Mouse (Mus musculus): ENCODE results near the gene Fam81a. TPM values are rescaled to one million over a fixed set of nuclear protein-coding genes. Genes with fewer than 3 reads are reported as not detected.

Gene Fam81a
- 100 to 1,000 TPM; 179 to 198 TPM for total RNA-seq (2021)

DNA sequence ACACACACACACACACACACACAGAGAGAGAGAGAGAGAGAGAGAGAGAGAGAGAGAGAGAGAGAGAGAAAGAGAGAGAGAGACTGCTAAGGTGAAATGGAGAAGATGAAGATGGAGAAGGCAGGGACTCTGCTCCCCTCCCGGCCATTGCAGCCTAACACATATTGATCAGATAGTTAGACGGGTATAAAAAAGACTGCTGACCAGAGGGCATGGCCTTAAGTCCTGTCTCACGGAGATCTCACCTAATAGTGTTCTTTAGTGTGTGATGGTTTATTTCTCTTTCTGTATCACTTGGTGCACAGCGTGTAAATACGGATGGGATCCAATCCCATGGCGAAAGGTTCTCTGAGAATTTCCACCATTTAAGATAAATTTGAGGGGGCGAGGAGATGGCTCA is at the start of gene Fam81a:
Gene Fam81a, minus strand, starts transcription at position 101 of the 400 bp plus-strand sequence.
- intact Hi-C loops (cut with DNase I) = loop anchor here (5.0 kb wide), 1 partner anchor 65 kb away; the partner anchor contains the start of gene Myo1e
- DNase-seq (ENCODE audit: low spot score in 2 of 2) = no peak

DNA sequence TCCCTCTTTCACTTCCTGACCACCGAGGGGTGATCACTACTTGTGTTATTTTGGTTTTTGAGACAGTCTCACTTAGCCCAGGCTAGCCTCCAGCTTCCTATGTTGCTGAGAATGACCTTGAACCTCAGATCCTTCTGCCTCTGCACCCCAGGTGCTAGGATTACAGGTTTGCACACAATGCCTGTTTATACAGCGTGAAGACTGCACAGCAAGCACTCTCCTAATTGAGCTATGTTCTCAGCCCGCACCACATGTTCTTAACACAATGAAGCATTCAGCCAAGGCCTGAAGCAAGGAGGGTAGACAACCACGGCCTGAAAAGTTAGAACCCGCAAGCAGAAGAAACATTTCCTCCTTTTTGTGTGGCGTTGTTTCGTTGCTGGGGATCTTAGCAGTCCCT is 40.3 kb upstream of the Fam81a start:
- intact Hi-C loops (cut with DNase I) = no loop called here
- no peak for DNase-seq (ENCODE audit: low spot score in 2 of 2)

DNA sequence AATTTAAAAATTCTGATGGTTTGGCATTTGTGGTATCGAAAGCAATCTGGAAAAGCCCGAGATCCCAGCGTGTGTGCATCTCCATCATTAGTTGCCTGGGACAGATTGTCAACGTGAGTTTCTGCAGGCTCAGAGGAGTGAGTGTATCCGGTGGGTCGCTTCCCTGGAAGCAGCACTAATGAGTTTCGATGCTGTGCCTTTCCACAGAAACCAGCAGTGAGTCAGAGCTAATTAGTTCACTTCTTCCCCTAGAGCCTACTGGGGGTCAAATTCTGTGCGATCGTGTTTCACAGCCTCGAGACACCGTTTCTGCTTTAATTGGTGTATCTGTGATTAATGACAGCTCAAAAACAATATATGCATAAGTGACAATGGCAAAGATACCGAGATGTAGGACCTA is 39.4 kb upstream of the Fam81a start:
- DNase-seq (ENCODE audit: low spot score in 2 of 2) = no peak
- intact Hi-C loops (cut with DNase I) = no loop called here

DNA sequence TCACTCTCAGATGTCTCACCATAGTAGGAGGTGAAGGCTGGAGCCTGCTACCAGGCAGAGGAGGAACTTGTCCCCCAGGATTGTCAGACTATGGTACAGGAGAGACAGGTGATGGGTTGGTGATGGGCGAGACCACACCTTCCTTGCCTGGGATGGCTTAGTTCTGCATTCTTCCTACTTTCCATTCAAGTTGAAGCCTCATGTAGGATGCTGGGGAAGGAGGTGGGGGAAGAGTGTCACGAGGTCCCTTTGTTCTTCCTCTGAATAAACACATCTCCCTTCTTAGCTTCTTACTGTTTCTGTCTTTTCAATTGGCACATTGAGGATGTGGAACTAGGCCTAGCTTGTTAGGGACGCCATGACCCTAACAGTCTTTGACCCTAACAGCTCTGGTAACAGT is 33.9 kb upstream of the Fam81a start:
- intact Hi-C loops (cut with DNase I) = no loop called here
- no peak for DNase-seq (ENCODE audit: low spot score in 2 of 2)

DNA sequence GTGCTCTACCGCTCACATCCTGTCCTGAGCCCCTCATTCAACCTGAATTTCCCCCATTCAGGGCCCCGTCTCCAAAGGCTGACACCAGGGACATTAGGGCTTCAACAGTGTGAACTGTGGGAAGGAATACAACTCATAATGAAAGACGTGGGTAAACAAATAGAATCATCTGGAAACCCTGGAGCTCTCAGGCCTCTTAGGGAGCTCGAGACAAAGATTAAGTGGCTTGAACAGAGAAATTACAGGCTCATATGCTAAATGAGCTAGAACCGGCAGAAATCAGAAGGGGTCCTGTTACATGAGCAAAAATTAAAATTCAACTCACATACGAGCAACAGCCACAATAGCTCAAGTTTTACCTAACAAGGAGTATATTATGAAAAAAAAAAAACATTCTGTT is 32.5 kb upstream of the Fam81a start:
- DNase-seq (ENCODE audit: low spot score in 2 of 2) = no peak
- intact Hi-C loops (cut with DNase I) = no loop called here

DNA sequence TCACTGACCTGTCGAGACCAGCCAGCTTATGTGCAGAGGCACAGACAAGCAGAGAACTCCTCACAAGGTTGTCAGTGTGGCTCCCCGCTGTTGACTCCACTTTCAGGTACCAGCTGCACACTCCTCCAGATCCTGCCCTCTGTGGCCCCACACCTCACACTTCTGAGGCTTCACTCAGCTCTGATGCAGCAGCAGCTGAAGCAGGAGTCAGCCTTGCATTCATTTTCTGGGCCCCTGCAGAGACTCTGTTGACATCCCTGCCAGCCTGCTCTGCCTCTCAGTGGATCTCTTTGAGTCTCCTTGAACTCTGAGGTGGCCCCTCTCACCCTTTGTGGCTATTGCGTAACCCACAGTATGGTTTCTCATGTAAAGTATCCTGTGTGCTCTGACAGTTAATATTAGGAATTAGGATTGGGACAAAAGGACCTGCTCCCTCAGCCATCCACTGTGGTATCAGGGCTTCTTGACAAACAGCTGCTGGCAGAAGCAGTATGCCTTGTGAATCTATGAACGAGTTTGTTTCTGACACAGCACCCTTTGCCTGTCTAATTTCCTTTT is 32.0 kb upstream of the Fam81a start:
- intact Hi-C loops (cut with DNase I) = no loop called here
- DNase-seq (ENCODE audit: low spot score in 2 of 2) = no peak

DNA sequence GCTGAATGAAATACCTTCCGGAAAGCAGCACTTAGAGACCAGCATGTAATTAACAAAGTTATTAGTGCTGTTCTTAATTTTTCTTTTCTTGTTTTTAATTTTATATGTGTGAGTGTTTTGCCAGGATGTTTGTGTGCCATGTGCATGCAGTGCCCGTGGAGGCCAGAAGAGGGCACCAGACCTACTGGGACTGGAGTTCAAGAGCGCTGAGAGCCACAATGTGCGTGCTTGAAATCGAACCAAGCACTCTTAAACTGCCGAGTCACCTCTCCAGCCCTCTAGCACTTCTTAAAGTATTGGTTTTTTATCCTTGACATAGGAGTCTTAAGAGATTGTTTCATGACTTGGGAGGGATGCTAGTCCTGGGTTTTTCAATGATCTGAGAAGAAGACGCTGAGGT is 26.6 kb upstream of the Fam81a start:
- DNase-seq (ENCODE audit: low spot score in 2 of 2) = no peak
- intact Hi-C loops (cut with DNase I) = no loop called here

DNA sequence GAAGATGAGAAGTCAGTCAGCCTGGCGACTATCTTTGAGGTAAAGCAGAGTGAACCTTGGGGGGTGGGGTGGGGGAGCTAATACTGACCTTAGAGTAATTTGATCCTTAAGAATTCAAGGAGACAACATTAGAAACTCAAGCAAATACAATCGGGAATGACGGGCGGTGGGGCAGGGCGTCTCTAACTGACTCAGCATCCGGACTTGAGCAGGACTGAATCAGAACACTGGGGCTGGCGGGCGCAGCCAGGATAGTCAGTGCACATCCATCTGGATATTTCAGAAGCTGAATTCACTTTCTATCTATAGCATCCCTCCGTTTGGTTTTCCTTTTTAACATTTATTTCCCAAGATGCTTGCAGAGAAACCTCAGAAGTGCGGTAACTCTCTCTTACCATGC is 17.7 kb upstream of the Fam81a start:
- intact Hi-C loops (cut with DNase I) = no loop called here
- peak; percentile 44 to 50 for DNase-seq (ENCODE audit: low spot score in 2 of 2)

DNA sequence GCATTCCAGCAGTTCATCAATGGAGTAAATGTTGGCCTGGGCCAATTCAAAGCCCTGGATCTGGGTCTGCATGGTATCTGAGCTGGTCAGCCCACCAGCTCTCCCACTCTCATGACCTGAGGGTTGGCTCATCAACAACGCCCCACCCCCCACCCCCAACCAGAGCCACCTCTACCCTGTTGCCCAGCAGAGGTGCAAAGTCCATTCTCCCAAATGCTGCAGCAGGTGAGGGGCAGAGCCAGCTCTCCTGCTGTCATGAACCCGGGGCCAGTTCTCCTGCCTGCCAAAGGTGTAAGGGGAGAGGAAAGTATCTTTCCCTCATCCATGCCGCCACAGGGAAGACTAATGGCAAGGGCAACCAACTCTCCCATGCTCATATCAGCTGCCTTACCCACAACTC is 5.3 kb upstream of the Fam81a start:
- DNase-seq (ENCODE audit: low spot score in 2 of 2) = no peak
- intact Hi-C loops (cut with DNase I) = no loop called here

DNA sequence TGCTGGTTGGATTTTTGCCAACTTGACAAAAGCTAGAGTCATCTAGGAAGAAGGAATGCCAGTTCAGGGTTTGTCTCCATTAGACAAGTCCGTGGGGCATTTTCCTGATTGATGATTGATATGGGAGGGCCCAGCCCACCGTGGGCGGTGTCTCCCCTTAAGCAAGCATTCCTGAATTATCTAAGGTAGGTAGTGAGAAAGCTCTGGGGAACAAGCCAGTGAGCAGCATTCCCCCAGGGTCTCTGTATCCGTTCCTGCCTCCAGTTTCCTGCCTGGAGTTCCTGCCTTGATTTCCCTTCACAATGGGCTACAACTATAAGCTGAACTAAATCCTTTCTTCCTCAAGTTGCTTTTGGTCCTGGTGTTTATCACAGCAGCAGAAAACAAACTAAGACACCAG is 3.1 kb upstream of the Fam81a start:
- intact Hi-C loops (cut with DNase I) = no loop called here
- no peak for DNase-seq (ENCODE audit: low spot score in 2 of 2)

DNA sequence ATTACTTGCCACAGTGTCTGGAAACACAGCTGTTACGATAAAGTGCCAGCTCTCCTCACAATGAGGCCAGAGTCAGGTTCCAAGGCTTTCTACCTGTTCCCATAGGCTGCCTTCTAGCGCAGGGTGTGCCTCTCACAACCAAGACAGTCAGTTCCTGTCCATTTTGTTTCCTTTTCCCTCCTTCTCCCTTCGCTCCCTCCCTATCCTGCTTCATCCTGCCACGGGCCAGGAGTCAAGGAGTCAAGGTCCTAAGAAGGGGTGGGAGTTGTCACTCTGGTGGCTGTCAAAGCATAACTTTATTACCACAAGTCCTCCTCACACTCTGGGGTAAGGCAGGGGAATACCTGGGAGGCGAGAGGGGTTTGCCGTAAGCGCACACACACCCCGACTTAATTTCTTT is 966 bp upstream of the Fam81a start:
- intact Hi-C loops (cut with DNase I) = loop anchor here (5.0 kb wide), 1 partner anchor 64 kb away; the partner anchor contains the start of gene Myo1e
- no peak for DNase-seq (ENCODE audit: low spot score in 2 of 2)

DNA sequence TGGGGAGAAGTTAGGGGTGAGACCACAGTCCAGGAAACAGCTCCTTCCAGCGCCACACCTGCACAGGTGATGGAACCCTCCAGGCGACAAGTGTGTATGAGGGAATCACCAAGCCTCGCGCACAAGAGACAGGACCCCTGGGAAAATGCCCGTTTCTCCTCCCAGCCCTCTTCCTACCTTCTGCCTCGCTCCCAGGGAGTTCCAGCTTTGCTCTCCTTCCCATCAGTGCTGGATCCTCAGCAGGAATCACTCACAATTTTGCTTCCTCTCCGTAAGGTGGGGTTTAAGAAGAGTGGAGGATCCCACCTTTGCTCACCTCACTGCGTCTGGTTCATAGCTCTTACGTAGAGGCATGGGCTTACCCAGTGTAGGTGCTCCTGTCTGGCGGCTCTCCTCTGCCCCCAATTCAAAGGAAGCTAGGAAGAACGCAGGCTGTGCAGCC is 454 bp downstream of the Fam81a start:
- intact Hi-C loops (cut with DNase I) = loop anchor here (5.0 kb wide), 1 partner anchor 65 kb away; the partner anchor contains the start of gene Myo1e
- DNase-seq (ENCODE audit: low spot score in 2 of 2) = peak in 1 of 2 experiments; percentile 61

DNA sequence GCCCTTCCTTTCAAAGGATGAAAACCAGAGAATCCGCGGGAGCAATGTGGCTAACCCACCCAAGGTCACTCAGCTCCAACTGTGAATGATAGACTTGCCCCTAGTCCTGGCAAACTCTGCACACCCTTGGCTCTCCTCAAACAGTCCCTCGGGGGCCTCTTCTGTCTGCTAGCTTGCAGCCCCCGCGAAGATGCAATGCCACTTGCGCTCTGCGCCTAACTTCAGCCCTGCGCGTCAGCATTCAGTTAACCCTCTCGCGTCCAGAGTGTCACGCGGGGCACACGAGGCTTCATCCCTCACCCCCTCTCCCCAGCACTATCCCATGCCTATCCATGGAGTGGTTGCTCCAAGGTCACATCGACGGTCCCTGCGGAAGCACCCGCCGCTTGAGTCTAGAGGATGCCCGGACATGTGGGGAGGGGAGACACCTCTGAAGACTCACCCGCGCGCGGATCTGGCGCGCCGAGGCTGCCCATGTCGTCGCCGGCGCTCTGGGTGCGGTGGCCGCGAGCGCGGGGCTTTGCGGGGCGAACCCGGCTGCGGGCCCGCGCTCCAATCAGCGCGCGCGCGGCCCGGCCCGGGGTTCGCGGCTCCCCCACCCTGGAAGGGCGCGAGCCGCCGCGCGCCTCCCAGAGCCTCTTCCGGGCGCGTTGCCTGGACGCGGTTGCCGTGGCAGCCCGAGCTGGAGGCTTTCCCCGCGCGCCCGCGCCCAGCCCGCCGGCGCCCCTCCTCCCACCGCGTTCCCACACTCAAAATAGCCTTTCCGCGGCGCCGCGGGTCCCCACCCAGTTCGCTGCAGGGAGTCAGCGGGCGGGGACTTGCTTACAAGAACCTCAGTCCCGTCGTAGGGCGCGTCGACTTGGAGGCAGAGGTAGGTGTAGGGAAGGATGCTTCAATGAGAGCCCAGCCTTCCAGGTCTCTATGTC is 1.2 kb downstream of the Fam81a start:
- intact Hi-C loops (cut with DNase I) = loop anchor here (5.0 kb wide), 1 partner anchor 66 kb away; the partner anchor contains the start of gene Myo1e
- DNase-seq (ENCODE audit: low spot score in 2 of 2) = peak; percentile 90 to 96

DNA sequence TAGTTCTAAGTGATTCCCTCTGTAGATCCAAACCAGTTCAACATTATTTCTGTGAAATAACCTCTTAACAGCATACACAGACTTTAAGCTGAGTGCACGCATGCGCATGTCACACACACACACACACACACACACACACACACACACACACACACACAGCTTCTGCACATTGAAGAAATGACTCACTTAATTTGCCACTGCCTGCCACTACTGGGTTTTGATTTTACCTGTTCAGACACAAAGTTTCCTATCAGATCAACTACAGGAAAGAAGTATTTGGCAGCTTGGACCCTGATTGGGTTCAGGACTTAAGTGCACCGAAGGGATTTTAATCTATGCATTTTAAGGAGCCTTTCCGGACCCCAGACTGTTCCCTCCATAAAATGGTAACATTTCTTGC is 2.0 kb downstream of the Fam81a start:
- intact Hi-C loops (cut with DNase I) = loop anchor here (5.0 kb wide), 1 partner anchor 67 kb away; the partner anchor contains the start of gene Myo1e
- no peak for DNase-seq (ENCODE audit: low spot score in 2 of 2)

DNA sequence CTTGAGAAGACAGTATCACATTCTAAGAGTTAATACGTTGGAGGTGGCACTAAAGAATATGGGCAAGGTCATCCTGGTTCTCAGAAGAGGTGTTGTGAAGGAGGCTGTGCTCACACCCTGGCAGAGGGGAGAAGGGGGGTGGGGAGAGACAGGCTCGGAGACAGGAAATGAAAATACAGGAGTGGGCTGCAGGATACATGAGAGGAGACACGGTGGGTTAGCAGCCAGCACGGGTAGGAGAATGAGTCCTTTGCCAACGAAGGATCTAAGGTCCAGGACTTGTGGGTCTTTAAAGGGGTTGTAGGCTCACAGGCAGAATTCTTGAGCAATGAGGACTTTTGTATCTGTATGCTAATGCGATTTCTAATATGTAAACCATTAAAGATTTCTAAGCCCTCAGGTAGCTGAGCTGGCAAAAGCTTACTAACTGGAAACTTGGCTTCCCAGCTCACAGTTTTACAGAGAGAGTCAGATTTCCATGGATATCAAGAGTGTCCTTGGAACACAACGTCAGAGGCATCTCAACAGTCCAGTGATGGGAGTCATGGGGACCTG is 3.0 kb downstream of the Fam81a start:
- DNase-seq (ENCODE audit: low spot score in 2 of 2) = no peak
- intact Hi-C loops (cut with DNase I) = no loop called here

DNA sequence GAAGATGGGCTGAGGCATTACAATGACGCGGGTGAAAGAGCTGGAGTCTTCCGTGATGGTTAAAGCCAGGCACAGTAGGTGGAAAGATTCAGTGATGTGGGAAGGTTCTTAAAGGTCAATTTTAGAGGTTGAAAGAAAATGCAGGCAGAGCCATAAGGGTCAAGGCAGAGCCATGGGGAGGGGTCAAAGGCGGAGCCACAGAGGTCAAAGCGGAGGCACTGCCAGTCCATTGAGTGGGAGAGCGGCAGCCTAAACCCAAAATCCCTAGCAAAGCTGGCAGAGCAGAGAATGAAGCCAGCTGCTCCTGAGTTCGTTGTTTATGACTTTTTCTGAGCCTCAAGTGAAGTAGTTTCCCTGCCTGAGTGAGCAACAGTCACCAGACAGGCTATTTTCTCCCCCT is 3.8 kb downstream of the Fam81a start:
- no peak for DNase-seq (ENCODE audit: low spot score in 2 of 2)
- intact Hi-C loops (cut with DNase I) = no loop called here

DNA sequence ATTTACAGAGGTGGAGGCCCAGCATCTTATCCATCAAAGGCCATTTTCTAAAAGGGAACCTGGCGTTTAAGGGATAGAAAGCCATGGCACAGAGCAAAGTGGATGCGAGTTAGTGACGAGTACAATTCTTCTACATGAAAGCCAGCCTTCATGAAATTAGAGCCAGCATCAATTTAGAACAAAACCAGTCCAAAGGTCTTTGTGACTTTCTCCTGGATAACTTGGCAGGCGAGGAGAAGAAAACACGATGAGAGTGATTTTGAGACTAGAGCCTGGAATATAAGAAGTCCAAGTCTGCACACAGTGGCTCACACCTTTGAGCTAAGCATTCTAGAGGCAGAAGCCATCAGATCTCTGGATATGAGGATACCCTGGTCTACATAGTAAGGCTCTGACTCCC is 4.4 kb downstream of the Fam81a start:
- intact Hi-C loops (cut with DNase I) = no loop called here

DNA sequence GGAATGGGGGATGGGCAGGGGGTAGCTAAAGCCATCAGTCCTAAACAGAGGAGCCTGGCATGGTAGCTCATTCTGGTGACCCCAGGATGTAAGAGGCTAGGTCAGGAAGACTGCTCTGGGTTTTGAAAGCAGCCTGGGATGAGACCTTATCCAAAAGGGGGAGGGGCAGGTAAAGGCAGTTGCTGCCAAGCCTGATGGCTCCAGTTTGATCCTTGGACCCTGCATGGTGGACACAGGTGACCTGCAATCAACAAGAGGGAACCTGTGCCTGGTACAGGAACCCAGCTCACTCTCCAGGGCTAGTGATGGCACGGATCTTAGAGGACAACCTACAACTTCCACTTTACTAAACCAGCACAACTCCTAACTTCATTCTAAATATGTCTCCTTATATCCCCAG is 7.2 kb downstream of the Fam81a start:
- no peak for DNase-seq (ENCODE audit: low spot score in 2 of 2)
- intact Hi-C loops (cut with DNase I) = no loop called here

More for the DNA sequence above, 4.4 kb downstream of the Fam81a start:
- DNase-seq (ENCODE audit: low spot score in 2 of 2) = no peak

DNA sequence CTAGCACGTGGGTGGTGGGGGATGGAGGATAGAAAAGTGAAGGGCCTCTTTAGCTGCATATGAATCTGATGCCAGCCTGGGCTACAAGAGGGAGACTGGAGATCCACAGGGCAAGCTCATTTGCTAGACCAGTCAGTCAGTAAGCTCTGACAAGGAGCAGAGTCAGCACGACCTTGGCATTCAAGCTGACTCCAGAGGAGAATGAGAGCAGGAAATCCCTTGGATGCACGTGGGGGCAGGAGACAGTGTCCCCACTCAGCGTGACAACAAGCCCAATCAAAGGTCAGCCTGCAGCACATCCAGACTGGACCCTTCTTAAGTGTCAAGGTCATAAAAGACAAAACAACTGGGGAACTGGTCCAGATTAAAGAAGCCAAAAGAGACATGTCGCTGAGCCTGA is 7.6 kb downstream of the Fam81a start:
- intact Hi-C loops (cut with DNase I) = no loop called here
- DNase-seq (ENCODE audit: low spot score in 2 of 2) = no peak

DNA sequence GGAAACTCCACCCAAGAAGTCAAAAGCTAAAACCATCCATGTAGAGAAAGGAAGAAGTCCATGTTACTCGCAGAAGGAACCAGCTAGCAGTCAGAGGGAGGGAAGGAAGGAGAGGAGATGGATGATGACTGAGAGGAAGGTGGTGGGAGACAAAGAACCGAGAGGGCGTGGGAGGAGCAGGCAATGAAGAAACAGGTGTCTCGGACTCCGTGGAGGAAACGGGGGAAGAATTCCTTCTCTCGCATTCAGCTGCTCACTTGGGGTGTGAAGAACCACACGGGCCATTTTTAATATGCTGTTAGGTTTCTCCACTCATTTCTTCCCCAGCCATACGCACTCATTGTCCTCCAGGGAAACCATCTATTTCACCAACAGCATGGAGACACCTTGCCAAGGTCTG is 8.1 kb downstream of the Fam81a start:
- peak; percentile 38 to 55 for DNase-seq (ENCODE audit: low spot score in 2 of 2)
- intact Hi-C loops (cut with DNase I) = no loop called here

DNA sequence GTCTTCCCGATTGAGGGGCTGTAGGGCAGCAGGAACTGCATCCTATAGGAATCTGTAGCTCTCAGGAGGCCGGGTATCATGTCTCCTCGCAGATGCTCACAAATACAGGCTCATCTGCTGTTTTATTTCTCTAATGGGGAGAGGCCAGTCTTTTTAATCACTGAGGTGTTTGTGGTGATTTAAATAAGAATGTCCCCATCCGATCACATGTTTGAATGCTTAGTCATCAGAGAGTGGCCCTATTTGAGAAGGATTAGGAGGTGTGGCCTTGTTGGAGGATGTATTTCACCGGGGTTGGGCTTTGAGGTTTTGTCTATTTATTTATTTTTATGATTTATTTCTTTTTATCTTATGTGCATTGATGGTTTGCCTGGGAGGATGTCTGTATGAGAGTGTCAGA is 11.6 kb downstream of the Fam81a start:
- no peak for DNase-seq (ENCODE audit: low spot score in 2 of 2)
- intact Hi-C loops (cut with DNase I) = no loop called here

Data from left cerebral cortex, postnatal 36 days (tissue).